Mouse (Mus musculus) bone marrow, adult 2 months (tissue): ENCODE data around the gene Ift88.

Experiments used
- CTCF ChIP-seq: fragments of 200-500 bp; IDR thresholded peaks from 2 replicates; pipeline ENCODE4 v1.5.1; 2011; ENCODE audit warnings: low read length, control low read depth; ENCODE audit not compliant: control insufficient read depth, insufficient read depth
- POLR2A ChIP-seq: fragments of 200-500 bp; IDR thresholded peaks from 2 replicates; pipeline ENCODE4 v1.6.1; 2011; ENCODE audit warnings: low read depth, mild to moderate bottlenecking, control low read depth, low read length, borderline replicate concordance; ENCODE audit not compliant: control insufficient read depth

DNA sequence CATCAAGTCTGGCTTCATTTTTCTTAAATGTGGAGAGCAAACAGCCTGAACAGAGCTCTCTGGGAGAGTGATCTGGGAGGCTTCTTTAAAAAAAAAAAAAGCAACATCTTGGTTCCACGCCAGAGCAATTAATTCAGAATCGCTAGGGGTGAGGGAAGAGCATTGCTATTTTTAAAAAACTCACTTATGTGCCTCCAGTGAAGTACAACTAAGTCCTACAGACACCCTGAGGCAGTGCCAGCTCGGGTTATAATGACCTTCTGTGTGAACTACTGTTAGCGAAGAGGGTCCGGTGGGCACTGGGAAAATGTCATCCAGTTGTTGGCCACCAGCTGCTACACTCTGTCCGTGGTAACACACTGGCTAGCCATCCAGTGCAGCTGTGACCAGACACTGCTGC is 111.8 kb downstream of the Ift88 start:
- TF ChIP-seq POLR2A (no peak), CTCF (no peak)
